Mouse (Mus musculus) ovary, postnatal 36 days (tissue): ENCODE measurements at regions not wholly inside any gene's neighbourhood (a gene's known extent, or its start where the extent isn't known, plus 50 kb on each side); places are given as distances from the start of the nearest gene placed in this dataset.

Source experiments
- DNase-seq: peaks from one replicate; pipeline ENCODE4 v3.0.0; 2022; ENCODE audit warnings: low spot score, mixed read lengths

GRCm38 (mm10) chr2:178929033-178929432, 498.7 kb downstream of the Cdh26 start:
- DNase-seq, result no peak

DNA sequence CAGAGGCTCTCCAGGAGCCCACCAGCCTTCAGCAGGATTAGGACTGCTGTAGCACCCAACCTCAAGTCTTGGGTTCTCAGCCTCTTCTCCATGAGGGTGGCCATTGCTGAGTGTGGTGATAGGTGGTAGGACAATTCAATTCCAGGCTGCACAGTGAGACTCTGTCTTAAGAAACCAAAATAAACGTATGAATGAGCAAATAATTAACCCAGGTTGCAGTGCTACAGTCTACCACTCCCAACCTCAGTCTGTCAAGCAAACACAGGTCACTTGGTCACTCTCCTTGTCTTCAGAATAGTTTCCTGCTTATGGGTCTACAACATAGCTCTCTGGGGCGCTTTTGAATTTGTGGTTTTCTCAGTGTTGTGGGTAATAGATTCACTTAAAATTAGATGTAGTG, 499.8 kb downstream of the Cdh26 start:
- DNase-seq, result no peak

- DNase-seq, result no peak
These were observed 493.8 kb upstream of the Cdh4 start for GRCm38 (mm10) chr2:178948471-178948870.

- DNase-seq, result no peak
These were observed 493.1 kb upstream of the Cdh4 start for GRCm38 (mm10) chr2:178949103-178949502.

DNA sequence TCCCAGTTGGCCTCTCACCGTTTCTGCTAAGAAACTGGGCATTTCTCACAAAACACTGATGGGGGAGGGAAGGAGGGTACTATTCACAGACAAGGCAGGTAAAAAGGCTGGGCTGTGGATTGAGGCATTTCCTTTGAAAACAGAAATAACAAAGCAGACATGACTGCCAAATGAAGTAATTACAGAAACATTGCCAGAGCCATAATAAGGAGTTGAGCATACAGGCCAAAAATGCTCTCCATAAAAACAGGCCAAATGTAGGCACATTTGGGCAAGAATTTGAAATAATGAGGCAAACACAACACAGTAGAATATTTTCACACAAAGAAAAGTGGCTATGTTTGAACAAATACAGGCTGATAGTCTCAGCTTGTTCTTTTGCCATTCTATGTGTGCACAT, 491.9 kb upstream of the Cdh4 start:
- DNase-seq, result no peak

- no peak for DNase-seq
These were observed 487.7 kb upstream of the Cdh4 start for GRCm38 (mm10) chr2:178954420-178955067.

GRCm38 (mm10) chr2:178958829-178959228, 483.4 kb upstream of the Cdh4 start:
- no peak for DNase-seq

DNA sequence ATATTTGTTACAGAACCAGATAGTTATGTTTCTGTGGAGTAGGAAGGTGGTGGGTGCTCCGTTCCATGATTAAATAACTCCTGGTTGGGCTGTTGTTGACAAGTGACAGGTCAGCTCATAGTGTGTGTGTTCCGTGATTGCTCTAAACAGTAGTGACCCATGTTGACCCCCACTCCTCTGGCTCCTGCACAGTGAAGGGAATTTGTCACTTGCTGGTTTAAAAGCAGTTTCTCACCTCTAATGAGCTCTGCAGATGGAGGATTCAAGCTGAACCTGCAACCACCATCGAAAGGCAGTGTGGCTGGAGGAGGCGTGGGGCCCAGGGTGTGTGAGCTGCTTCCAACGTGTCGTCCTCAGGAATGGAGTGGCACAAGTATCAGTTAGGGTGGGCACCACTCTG, 482.6 kb upstream of the Cdh4 start:
- no peak for DNase-seq

- no peak for DNase-seq
These were observed 474.5 kb upstream of the Cdh4 start for GRCm38 (mm10) chr2:178967584-178968365.

DNA sequence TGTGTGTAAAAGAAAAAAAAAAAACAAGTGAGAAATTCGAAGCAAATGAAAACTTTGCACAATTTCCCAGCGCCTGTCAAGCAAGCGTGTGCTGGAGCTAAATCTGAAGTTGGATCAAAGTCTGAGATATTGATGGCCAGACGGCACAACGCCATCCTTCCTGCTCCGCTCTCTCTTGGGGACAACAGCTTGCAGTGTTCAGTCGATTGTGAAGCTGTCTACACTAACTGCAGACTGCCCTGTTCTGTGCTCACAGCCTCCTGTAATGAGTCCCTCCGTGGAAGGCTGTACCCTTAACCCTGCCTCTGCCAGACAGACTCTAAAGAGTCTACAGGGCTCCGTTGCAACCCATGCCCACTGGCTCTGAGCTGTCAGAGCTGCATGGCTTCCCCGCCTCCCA, 472.5 kb upstream of the Cdh4 start:
- DNase-seq, result no peak

DNA sequence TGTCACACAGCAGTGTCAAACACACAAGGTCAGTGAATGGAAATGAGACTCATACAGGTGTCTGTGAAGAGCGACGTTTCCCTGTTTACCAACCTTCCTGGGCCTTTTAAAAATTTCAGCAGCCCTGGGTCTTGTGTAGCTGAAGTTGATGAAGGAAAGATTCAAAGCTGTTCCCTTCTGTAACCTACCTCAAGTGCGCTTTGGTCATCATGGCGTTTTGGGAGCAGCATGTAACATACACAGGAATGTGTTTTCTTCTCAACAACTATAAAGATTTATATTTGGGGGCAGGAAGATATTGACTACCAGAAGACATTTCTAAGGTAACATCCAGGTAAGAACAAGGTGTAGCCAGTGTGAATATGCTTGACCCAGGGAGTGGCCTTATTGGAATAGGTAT, 466.9 kb upstream of the Cdh4 start:
- DNase-seq, result no peak

GRCm38 (mm10) chr2:178976046-178976445, 466.2 kb upstream of the Cdh4 start:
- no peak for DNase-seq

- DNase-seq, result no peak
These were observed 465.7 kb upstream of the Cdh4 start for GRCm38 (mm10) chr2:178976495-178976894.

- no peak for DNase-seq
These were observed 462.8 kb upstream of the Cdh4 start for GRCm38 (mm10) chr2:178979451-178979850.

DNA sequence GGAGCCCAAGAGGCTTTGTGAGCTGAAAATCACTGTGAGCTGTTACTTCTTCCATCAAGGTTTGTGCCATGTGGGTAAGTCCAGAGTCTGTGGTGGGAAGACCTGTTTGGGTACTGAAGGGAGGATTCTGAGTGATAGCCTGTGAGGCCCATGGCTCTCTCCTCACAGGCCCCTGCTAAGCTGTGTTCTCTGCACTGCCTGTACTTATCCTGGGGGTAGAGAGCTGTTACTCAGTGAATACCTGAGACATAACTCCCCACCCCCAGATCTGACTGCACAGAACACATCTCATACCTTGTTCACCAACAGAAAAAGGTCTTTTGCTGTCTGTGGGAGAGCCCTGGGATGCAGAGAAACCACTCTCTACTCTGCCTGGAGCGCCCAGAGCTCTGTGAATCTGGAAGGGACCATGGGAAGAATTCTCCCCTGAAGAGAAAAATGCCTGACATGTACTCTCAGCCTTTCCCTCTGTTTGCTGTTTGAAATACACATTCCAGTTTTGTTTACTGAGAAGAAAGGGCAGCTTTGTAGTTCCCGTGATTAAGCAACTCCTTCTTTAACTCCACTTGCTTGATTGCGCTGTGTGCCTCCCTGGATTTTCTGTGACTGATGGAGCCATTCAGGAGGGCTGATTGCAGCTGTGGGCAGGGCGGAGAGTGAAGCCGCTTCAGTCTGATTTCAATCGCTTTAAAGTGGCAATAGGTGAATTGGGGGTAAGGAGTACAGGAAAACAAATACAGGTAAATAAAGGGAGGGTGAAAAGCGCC, 460.3 kb upstream of the Cdh4 start:
- no peak for DNase-seq

DNA sequence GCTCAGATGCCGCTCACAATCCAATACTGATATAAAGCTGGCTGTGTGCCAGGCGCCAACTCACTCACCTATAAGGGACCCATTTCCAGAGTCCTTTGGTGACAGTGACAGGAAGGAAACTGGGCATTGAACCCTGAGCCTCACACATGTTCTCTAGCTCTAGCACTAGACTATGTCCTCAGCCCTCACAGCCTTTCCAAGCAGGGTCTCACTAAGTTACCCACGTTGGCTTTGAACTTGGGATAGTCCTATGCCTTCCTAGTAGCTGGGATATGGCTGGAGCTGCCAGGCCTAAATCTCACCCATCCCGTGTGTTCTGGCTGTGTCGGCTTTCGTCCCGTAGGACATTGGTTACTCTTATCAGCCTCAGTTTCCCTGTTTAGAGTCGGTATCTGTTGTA, 458.4 kb upstream of the Cdh4 start:
- DNase-seq, result no peak

DNA sequence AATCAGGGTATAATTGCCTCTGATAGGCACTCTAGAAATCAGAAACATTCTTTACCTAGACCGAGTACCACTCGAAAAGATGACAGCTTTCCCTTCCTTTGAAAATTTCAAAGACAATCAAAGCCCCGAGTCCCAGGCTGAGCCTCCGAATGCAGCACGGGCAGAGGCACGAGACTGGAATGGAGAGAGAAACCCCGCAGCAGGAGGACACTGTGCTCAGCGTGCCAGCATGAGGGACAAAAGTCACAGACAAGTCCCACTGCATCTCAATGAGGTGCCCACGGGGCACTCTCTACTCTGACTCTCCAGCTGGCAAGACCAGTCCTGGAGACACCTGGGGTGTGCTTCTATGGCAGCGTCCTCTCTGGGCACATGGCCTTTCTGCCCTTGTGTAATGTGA, 454.3 kb upstream of the Cdh4 start:
- DNase-seq, result no peak

DNA sequence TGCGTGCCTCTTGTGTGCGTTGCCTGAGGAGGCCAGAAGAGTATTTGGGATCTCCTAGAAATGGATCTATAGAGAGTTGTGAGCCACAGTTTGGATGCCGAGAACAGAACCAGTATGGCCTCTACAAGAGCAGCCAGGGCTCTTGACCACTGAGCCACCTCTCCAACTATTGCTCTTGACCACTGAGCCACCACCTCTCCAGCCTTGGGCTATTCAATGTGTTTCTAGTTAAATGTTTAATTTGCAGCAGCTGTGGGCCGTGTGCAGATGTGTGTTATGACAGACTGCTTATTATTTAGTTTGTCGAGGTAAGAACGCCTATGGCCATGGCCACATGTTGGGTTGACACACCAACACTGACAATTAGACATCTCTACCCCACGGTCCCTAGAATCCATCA, 452.9 kb upstream of the Cdh4 start:
- DNase-seq, result no peak

DNA sequence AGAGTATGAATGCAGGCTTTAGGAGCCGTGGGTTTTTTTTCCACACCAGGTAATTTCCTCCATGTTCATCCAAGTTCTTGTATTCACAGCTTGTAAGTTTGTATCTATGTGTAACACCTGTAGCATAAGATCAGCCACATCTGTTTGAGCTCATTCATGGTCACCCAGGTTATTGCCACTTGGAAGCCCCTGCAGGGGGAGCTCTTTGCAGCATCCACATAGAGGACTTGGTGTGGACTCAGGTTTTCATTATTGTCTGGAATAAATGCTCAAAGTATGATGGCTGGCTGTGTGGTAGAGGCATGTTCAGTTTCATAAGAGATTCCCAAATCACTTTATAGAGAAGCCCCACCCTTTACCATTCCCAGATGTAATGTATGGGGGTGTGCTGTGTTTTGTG, 452.4 kb upstream of the Cdh4 start:
- DNase-seq, result no peak

DNA sequence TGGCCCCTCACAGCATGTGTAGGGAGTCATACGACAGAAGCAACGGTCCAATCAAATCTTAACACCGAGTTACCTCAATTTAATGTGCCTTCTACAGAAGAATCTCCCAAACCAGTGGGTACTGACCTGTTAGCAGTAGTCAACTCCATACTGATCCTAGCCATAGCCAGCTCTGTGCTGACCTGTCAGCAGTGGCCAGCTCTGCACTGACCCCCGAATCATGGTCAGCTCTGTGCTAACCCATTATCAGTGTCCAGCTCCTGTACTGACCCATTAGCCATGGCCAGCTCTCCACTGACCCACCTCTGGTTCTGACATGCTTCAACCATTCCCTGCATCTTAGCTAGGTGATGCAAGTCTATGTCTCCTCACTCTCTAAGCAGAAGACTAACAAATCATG, 451.3 kb upstream of the Cdh4 start:
- no peak for DNase-seq

GRCm38 (mm10) chr2:178992334-178993116, 449.7 kb upstream of the Cdh4 start:
- DNase-seq, result no peak

GRCm38 (mm10) chr2:178997921-178998320, 444.3 kb upstream of the Cdh4 start:
- no peak for DNase-seq
